Mouse (Mus musculus) lung, postnatal 0 days (tissue): ENCODE results near the gene Cuta. TPM values are rescaled to one million over a fixed set of nuclear protein-coding genes. Genes with fewer than 3 reads are reported as not detected.

ENCODE experiments used
- ATAC-seq: fragments of 200-750 bp; cut with Nextera tagmentation; 2 replicates; pipeline ENCODE4 v1.8.0; 2017; ENCODE audit warnings: moderate library complexity
- DNase-seq: peaks from one replicate; pipeline ENCODE4 v3.0.0-alpha.2; 2016; ENCODE audit warnings: low spot score
- H3K27ac ChIP-seq: fragments of 300-500 bp; sonication (generic); 2 replicates; pipeline ENCODE4 v1.5.1; 2014; ENCODE audit warnings: antibody characterized with exemption, mild to moderate bottlenecking, low read length, mixed read lengths
- H3K27me3 ChIP-seq: fragments of 300-500 bp; sonication (generic); replicated peaks from 2 replicates; pipeline ENCODE4 v1.6.1; 2014; ENCODE audit warnings: low read length, mixed read lengths; ENCODE audit not compliant: insufficient read depth
- H3K36me3 ChIP-seq: fragments of 300-500 bp; sonication (generic); 2 replicates; pipeline ENCODE4 v1.6.1; 2014; ENCODE audit warnings: low read length, mixed read lengths; ENCODE audit not compliant: insufficient read depth
- H3K4me1 ChIP-seq: fragments of 300-500 bp; sonication (generic); 2 replicates; pipeline ENCODE4 v1.6.1; 2014; ENCODE audit warnings: antibody characterized with exemption, low read depth, low read length, mixed read lengths; ENCODE audit not compliant: insufficient read depth
- H3K4me2 ChIP-seq: fragments of 300-500 bp; sonication (generic); replicated peaks from 2 replicates; pipeline ENCODE4 v1.6.1; 2014; ENCODE audit warnings: low read depth, mild to moderate bottlenecking, low read length, moderate library complexity, mixed read lengths
- H3K4me3 ChIP-seq: fragments of 300-500 bp; sonication (generic); 2 replicates; pipeline ENCODE4 v1.5.1; 2014; ENCODE audit warnings: low read depth, low read length
- H3K9ac ChIP-seq: fragments of 300-500 bp; sonication (generic); replicated peaks from 2 replicates; pipeline ENCODE4 v1.6.1; 2014; ENCODE audit warnings: low read depth, mild to moderate bottlenecking
- H3K9me3 ChIP-seq: fragments of 300-500 bp; sonication (generic); 2 replicates; pipeline ENCODE4 v1.6.1; 2016; ENCODE audit warnings: low read length, mixed read lengths
- CTCF ChIP-seq: IDR thresholded peaks from 2 replicates; pipeline ENCODE4 v1.5.1; 2016; ENCODE audit warnings: antibody characterized with exemption, mild to moderate bottlenecking
- EP300 ChIP-seq: IDR thresholded peaks from 2 replicates; pipeline ENCODE4 v1.6.1; 2016; ENCODE audit warnings: antibody characterized with exemption, mild to moderate bottlenecking, control low read depth
- WGBS: fragments of 180-500 bp; shearing (Covaris S2); extraction: QIAGEN DNeasy Blood & Tissue Kit; methylation state at CpG from one replicate; pipeline ENCODE4 v1.1.7; 2014; 5-methylcytosine and 5-hydroxymethylcytosine counted together
- polyA plus RNA-seq: library from polyadenylated mRNA; unstranded; fragments of >200 nt; fragmentation: Nextera tagmentation; extraction: Ambion mirVana; gene quantifications from 2 replicates; pipeline ENCODE4 v1.2.1, GENCODE M21; 2015

Gene Cuta
- polyA plus RNA-seq, 1 experiment from 2014 or later: 180 TPM

GRCm38 (mm10) chr17:26948316-26949050, 9.1 kb upstream of the Cuta start:
- peak overlapping the region; percentile 67 for H3K4me3 ChIP-seq
- DNase-seq (peak; percentile 60), ATAC-seq (peak; percentile 27)
- H3K4me1 ChIP-seq: peaks cover 15% of the 10 kb centered on the region; the same call in 1 of the 2 replicates
- H3K27me3 ChIP-seq: no peaks in the 10 kb centered on the region
- peak overlapping the region; percentile 50; the same call in 1 of the 2 replicates for H3K9ac ChIP-seq
- TF ChIP-seq CTCF: peak; percentile 25
- no peak for TF ChIP-seq EP300
- H3K36me3 ChIP-seq: no peaks in the 10 kb centered on the region
- H3K4me2 ChIP-seq: peak overlapping the region; percentile 100
- no peaks in the 10 kb centered on the region for H3K9me3 ChIP-seq
- WGBS: under 1% methylated on average over 21 of the region's 87 CpGs
- H3K27ac ChIP-seq: no peak overlapping the region

DNA sequence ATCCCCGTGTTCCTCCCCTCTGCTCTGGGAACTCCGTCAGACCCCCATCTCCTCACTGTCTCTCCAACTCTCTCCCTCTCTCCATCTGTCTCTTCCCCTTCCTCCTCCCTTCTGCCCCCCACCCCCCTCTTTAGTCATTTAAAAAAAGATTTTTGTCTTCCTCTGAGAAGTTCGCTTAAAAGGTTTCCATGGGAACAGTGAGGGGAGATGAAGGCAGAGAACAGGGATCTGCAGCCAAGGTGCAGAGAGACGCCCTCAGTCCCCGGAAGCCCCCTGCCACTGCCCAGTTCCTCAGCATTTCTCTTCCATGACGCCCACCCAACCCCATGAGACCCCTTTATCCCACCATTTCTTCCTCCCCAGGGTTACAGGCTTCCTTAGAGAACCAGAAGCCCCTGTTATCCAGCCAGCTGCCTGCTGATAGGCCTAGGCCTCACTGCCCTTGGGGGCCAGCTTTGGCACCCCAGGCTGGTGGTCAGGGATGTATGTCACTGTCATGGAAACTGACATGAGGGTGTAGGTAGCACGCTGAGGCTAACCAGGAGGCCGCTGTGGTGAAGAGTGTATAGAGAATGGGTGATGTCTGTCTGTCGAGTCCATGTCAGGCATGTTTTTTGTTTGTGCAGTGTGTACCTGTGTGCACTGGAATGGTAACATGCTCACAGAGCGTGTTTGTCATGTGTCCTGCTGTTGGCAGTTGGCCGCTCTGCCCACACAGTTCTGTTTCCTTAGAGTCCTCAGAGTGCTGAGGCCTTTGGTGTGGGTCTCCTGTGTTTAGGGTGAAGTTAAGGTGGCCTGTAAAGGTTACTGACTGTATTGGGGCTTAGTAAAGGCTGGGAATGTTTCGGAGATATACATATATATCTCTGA, 8.1 kb upstream of the Cuta start:
- TF ChIP-seq EP300 (no peak), CTCF (no peak)
- no peak overlapping the region for H3K27ac ChIP-seq
- H3K36me3 ChIP-seq: no peaks in the 10 kb centered on the region
- no peak overlapping the region for H3K9ac ChIP-seq
- no peak for ATAC-seq
- H3K9me3 ChIP-seq: no peaks in the 10 kb centered on the region
- peak overlapping the region; percentile 72; the same call in 1 of the 2 replicates for H3K4me2 ChIP-seq
- no peaks in the 10 kb centered on the region for H3K27me3 ChIP-seq
- no peak for DNase-seq
- no peak overlapping the region for H3K4me3 ChIP-seq
- peaks cover 15% of the 10 kb centered on the region; the same call in 1 of the 2 replicates for H3K4me1 ChIP-seq
- 70% methylated on average over 12 of the region's 12 CpGs for WGBS

- Histone ChIP-seq H3K4me2 (peak overlapping the region; percentile 72), H3K27me3 (no peaks in the 10 kb centered on the region), H3K27ac (peak overlapping the region; percentile 32; the same call in 1 of the 2 replicates), H3K4me3 (peak overlapping the region; percentile 33), H3K4me1 (peaks cover 9% of the 10 kb centered on the region; the same call in 1 of the 2 replicates), H3K36me3 (no peaks in the 10 kb centered on the region), H3K9ac (peak overlapping the region; percentile 56), H3K9me3 (no peaks in the 10 kb centered on the region)
- TF ChIP-seq CTCF (peak; percentile 55), EP300 (no peak)
- WGBS: 1% methylated on average over 22 of the region's 37 CpGs
- DNase-seq: peak; percentile 70
- ATAC-seq: peak; percentile 75
These were observed 7.2 kb upstream of the Cuta start for GRCm38 (mm10) chr17:26946567-26946966.

- Histone ChIP-seq H3K36me3 (no peaks in the 10 kb centered on the region), H3K9ac (peak overlapping the region; percentile 56), H3K9me3 (no peaks in the 10 kb centered on the region), H3K27ac (peak overlapping the region; percentile 32; the same call in 1 of the 2 replicates), H3K4me1 (peaks cover 6% of the 10 kb centered on the region; the same call in 1 of the 2 replicates), H3K4me2 (peak overlapping the region; percentile 72), H3K4me3 (peak overlapping the region; percentile 33), H3K27me3 (no peaks in the 10 kb centered on the region)
- ATAC-seq (no peak), DNase-seq (no peak)
- 37% methylated on average over 13 of the region's 13 CpGs for WGBS
- TF ChIP-seq EP300 (no peak), CTCF (no peak)
These were observed 6.6 kb upstream of the Cuta start for GRCm38 (mm10) chr17:26945824-26946495.

DNA sequence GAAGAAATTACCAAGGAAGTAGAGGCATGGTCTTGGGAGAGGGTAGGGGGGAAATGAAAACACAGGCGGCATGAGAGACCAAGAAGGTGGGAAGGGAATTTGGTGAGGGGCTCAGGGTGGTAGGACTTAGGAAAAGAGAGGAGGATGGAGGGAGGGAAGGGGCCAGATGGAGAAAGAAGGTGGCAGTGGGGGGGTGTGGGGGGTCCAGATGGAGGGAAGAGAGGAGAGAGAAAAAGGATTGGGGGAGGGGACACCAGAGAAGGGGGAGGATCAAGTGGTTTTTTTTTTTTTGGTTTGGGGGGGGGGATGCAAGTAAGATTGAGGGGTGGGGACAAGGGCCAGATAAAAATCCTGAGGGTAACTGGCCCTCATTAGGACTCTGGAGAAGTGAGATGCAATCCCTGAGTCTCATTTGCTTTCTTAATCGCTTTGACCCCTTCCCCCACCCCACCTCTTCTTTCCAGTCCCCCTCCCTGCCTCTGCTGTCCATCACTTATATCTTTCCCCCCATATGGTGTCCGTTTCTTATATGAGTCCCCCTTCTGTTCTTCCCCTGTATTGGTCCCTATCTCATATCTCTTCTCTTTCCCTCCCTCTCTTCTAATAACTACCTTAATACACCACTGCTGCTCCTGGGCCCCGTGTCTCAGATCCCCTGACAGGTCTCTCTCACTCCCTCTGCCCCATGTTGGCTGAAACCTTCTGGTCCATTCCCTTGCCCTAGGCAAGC, 2.6 kb upstream of the Cuta start:
- Histone ChIP-seq H3K9me3 (no peaks in the 10 kb centered on the region), H3K4me2 (peak overlapping the region; percentile 50; the same call in 1 of the 2 replicates), H3K9ac (no peak overlapping the region), H3K27me3 (no peaks in the 10 kb centered on the region), H3K27ac (no peak overlapping the region), H3K4me1 (peaks cover 25% of the 10 kb centered on the region), H3K4me3 (no peak overlapping the region), H3K36me3 (no peaks in the 10 kb centered on the region)
- ATAC-seq (no peak), DNase-seq (no peak)
- TF ChIP-seq EP300: no peak
- TF ChIP-seq CTCF: no peak
- 23% methylated on average over 4 of the region's 4 CpGs for WGBS
